Mouse (Mus musculus) lung, adult 2 months (tissue): Measurements from ENCODE around the gene Atg13. TPM values are rescaled to one million over a fixed set of nuclear protein-coding genes. Genes with fewer than 3 reads are reported as not detected.

Experiments used
- DNase-seq: peaks from one replicate; pipeline ENCODE4 v3.0.0; 2022
- H3K4me1 ChIP-seq: fragments of 200-500 bp; 2 replicates; pipeline ENCODE4 v1.6.1; 2011; ENCODE audit warnings: low read length; ENCODE audit not compliant: control insufficient read depth, insufficient read depth
- H3K4me3 ChIP-seq: fragments of 200-500 bp; replicated peaks from 2 replicates; pipeline ENCODE3; 2011; ENCODE audit warnings: low read depth, mild to moderate bottlenecking, control low read depth, low read length; ENCODE audit errors: extremely low read depth
- CTCF ChIP-seq: fragments of 200-500 bp; IDR thresholded peaks from 2 replicates; pipeline ENCODE4 v1.5.1; 2011; ENCODE audit warnings: mild to moderate bottlenecking, low read length, control low read depth; ENCODE audit not compliant: insufficient read depth
- POLR2A ChIP-seq: fragments of 200-500 bp; IDR thresholded peaks from 2 replicates; pipeline ENCODE4 v1.6.1; 2011; ENCODE audit warnings: low read depth, mild to moderate bottlenecking, control low read depth, low read length, borderline replicate concordance; ENCODE audit errors: extremely low read depth
- WGBS: fragments of 180-500 bp; shearing (Covaris S2); methylation state at CpG from one replicate; pipeline ENCODE4 v1.1.7; 2018; 5-methylcytosine and 5-hydroxymethylcytosine counted together
- polyA plus RNA-seq: library from polyadenylated mRNA; depleted of rRNA; stranded (reverse); fragments of >200 nt; gene quantifications from 2 replicates; pipeline ENCODE4 v1.2.3, GENCODE M21; 2012

The Atg13 gene
- polyA plus RNA-seq, 1 experiment, result 40.4 TPM

DNA sequence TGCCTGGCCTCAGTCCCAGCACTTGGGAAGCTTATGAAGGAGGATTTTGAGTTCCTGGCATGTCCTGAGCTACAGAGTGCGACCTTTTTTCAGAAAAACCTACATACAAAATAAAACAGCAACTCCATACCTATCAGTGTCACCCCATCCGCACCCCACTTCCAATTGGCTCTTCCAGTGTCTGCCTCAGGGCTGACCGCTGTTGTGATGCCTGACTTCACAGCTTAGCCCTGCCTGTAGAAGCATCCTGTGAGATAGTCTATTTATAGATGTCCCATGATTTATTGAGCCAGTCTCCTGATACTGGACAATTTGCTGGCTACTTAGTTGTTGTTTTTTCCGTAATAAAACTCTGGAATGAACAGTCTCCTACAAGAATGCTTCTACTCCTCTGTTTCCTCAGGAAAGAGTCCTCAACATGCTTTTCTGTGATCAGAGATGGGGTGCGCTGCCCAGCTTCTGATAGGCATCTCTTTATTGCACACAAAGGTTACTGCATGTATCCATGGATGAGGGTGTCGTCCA is 43.9 kb downstream of the Atg13 start:
- no peak for DNase-seq
- no peak overlapping the region for H3K4me3 ChIP-seq
- WGBS, result 88% methylated on average over 6 of the region's 6 CpGs
- no peak for TF ChIP-seq CTCF
- no peak for TF ChIP-seq POLR2A
- H3K4me1 ChIP-seq, result no peaks in the 10 kb centered on the region

DNA sequence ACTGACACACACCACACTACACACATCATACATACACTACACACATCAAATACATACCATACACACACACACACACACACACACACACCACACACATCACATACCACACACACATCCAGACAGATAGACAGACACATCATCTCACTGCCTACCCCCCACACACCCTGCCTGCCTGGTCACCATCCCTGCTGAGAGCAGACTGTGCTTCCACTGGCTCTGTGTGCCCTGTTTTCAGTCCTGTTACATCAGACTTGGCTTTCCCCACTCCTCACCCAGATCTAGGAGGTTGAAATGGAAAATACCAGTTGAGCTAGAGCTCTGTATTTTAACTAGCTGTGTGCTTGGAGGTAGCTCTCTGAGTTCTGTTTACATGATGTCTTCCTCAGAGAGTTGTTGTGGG is 45.6 kb downstream of the Atg13 start:
- no peak for TF ChIP-seq POLR2A
- no peak for TF ChIP-seq CTCF
- no peak for DNase-seq
- no peak overlapping the region for H3K4me3 ChIP-seq
- no peaks in the 10 kb centered on the region for H3K4me1 ChIP-seq

DNA sequence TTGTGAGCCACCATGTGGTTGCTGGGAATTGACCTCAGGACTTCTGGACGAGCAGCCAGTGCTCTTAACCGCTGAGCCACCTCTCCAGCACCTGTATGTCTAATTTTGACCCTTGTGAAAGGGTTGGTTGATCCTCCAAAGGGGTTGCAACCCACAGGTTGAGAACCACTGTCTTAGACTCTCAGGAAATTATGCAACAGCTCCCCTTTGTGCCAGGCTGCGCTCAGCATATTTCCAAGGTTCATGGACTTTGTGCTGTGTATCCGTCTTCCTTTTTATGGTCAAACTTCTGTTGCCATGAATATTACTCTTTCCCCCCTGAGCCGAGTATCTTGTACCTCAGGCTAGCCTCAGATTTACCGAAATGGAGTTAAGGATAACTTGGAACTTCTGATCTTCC is 49.4 kb downstream of the Atg13 start:
- H3K4me1 ChIP-seq, result peaks cover 6% of the 10 kb centered on the region
- H3K4me3 ChIP-seq, result no peak overlapping the region
- DNase-seq, result no peak
- TF ChIP-seq CTCF (no peak), POLR2A (no peak)
- 90% methylated on average over 6 of the region's 6 CpGs for WGBS

DNA sequence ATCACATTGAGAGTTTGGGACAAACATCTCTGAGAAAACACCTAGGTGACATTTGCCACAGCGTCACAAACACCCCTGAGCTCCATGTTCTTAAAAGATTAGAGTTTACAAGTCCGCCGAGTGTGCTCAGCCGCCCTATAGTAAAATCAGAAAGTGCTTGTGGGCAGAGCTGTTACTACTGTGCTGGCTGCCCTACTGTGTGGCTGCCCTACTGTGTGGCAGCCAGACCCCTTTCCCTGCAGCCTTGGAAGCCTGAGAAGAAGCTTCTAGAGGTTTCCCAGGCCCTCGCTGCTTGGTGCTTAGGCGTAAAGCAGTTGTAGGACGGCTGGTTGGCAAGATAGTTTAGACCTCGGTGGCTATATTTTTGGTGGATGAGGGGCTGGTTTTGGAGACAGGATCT is 50.7 kb downstream of the Atg13 start:
- Histone ChIP-seq H3K4me3 (no peak overlapping the region), H3K4me1 (peaks cover 8% of the 10 kb centered on the region)
- no peak for DNase-seq
- WGBS, result 94% methylated on average over 8 of the region's 8 CpGs
- TF ChIP-seq POLR2A, result no peak
- TF ChIP-seq CTCF, result no peak

DNA sequence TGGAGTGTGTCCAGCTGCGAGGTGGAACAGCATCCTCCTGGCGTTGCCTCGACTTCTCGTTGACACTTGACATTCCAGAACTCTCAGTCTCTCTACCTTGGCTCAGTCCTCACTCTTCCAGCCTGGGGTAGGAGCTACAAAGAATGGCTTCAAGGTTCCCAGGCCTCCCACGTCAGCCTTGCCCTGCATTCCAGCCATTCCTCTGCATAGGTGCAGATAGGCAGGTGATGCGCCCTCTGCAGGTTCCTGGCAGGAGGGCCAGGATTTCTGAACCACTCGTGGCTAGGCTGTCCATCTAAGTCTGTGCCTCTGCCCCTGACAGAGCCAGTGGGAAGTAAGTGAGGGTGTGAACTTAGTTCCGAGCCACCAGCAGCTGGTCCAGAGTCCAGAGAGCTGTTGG is 53.6 kb downstream of the Atg13 start:
- peak; percentile 44 for DNase-seq
- peaks cover 10% of the 10 kb centered on the region for H3K4me1 ChIP-seq
- no peak overlapping the region for H3K4me3 ChIP-seq
- no peak for TF ChIP-seq POLR2A
- peak; percentile 48; the same call in 1 of the 2 replicates for TF ChIP-seq CTCF
- 59% methylated on average over 8 of the region's 8 CpGs for WGBS

DNA sequence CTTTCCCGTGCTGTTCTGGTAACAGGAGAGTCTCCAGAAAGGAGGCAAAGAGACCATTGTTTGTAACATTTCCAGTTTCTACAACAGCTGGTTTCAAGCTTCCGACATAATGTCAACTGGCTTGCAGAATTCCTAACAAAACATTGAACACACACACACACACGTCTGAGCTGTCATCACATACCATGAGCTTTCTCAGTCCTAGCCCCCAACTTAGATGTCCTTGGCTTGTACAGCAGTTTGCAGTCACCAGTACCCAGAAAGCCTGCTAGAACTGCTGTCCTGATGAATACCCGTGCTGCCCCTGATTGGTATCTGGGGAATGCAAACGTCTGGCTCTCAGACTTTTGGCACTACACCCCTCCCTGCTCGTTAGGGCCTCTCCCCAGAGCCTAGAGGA is 54.5 kb downstream of the Atg13 start:
- Histone ChIP-seq H3K4me1 (peaks cover 10% of the 10 kb centered on the region), H3K4me3 (no peak overlapping the region)
- TF ChIP-seq POLR2A (no peak), CTCF (no peak)
- no peak for DNase-seq
- WGBS, result 52% methylated on average over 6 of the region's 6 CpGs

DNA sequence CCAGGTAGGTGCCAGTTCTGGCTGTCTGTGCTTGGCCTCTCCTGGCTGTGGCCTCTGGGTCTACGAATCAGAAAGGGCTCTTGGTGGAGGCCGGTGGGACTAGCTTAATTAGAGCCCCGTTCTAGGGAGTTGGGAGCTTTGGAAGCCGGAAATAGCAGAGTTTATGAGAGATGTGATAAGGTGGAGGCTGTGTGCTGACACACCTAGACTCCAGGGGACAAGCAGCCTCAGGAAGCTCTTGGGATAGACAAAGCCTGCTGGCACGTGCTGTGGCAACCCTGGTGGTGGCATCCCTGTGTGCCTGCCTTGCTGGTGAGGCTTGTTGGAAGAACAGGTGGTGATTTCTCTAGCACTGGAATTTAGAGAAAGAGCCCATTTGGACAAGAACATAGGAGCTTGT is 55.0 kb downstream of the Atg13 start:
- Histone ChIP-seq H3K4me3 (no peak overlapping the region), H3K4me1 (peaks cover 10% of the 10 kb centered on the region)
- DNase-seq, result no peak
- TF ChIP-seq CTCF (no peak), POLR2A (no peak)
- 61% methylated on average over 5 of the region's 5 CpGs for WGBS

DNA sequence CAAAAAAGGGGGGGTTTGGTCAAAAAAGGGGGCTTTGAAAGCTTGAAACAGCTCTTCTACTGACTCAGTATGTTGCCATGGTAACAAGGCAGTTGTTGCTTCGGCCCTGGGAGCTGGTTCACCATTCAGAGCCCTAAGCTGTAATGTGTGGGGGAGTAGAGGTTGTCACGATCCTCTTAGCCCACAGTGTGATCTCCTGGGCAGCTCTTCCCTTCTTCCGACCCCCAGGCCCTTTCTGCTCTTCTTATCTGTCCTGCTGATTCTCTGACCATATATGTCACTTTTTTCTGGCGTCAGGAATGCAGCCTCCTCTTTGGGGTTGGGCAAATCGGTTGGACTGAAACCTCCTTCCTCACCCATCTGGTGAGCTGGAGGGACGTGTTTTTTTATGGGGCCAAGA is 57.5 kb downstream of the Atg13 start:
- no peak for TF ChIP-seq CTCF
- no peak for TF ChIP-seq POLR2A
- H3K4me1 ChIP-seq, result peaks cover 10% of the 10 kb centered on the region
- no peak overlapping the region for H3K4me3 ChIP-seq
- no peak for DNase-seq
- 58% methylated on average over 6 of the region's 6 CpGs for WGBS

DNA sequence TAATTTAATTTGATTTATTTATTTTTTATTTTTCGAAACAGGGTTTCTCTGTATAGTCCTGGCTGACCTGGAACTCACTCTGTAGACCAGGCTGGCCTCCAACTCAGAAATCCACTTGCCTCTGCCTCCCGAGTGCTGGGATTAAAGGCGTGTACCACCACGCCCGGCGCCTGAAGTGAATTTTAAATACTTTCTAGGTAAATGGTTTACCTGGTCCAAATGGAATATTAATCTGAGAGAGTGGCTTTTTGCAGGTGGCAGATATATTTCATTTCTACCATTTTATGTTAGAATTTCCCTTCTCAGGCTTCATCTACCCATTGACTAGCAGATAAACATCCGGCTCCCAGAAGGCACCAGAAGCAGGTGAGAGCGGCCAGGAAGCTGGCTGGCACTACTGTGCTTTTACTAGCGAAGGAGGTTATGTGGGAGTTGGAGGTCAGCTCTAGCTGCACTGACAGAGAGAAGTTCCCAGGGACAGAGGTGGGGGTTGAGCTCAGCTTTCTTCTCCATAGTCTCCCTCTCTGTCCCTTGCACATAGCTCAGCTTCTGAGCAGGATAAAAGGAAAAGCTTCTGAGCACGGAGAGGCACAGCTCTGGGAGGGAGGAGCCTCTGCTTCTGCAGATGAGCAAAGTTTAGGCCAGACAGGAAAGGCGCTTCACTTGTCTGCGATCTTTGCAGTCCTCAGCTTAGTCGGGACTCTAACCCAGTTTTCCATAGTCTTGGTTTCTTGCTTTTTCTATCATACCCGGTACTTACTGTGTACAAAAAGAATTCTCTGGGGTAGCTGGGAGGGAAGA is 58.7 kb downstream of the Atg13 start:
- 62% methylated on average over 14 of the region's 14 CpGs for WGBS
- H3K4me1 ChIP-seq, result peaks cover 8% of the 10 kb centered on the region
- H3K4me3 ChIP-seq, result no peak overlapping the region
- DNase-seq, result no peak
- no peak for TF ChIP-seq POLR2A
- TF ChIP-seq CTCF, result no peak

DNA sequence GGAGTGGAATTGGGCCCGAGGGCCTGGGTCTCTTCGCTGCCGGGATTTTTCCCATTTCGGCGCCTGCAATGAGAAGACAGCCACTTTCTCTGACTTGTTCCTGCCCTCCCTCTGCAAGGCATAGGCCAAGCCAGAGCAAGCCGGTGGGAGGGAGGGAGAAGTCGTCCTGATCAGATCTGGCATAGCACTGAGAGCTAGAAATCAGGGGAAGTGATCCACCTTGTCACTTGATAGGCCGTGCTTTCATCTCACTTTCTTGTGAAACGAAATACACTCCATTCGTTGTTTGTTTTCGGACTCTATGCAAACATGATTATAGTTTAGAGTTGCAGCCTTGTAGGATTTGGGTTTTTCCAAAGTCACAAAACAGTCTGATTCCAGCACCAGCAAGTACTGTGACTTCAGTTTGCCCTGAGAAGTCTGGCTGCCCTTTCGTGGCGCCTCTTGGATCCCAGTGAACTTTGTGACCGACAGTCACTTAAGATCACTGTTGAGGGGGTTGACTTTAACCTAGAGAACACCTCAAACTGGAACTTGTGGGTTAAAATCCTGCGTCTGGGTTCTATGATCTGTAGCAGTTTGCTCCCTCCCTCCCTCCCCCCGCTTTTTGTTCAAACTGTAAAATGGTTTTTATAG is 59.9 kb downstream of the Atg13 start:
- Histone ChIP-seq H3K4me1 (peaks cover 4% of the 10 kb centered on the region; the same call in 1 of the 2 replicates), H3K4me3 (peak overlapping the region; percentile 98)
- no peak for DNase-seq
- WGBS, result 5% methylated on average over 16 of the region's 16 CpGs
- no peak for TF ChIP-seq CTCF
- no peak for TF ChIP-seq POLR2A
